Mouse (Mus musculus) retina, embryonic 14.5 days (tissue): ENCODE data around the gene Mtus2.
"Not testable (repeated sequence)": the region's sequence is repeated elsewhere in the genome, so short reads cannot be mapped to it uniquely, and the experiment has no call there.

Experiments
- DNase-seq: peaks from one replicate; pipeline ENCODE4 v3.0.0-alpha.2; 2015; ENCODE audit warnings: low spot score

The Mtus2 gene

GRCm38 (mm10) chr5:147956821-147957564, at the start of gene Mtus2:
TSS of gene Mtus2 (plus strand) at chr5:147957320.
- peak; percentile 89 for DNase-seq

- DNase-seq, result no peak
These were observed 49.3 kb upstream of the Mtus2 start for GRCm38 (mm10) chr5:147907851-147908250.

- DNase-seq, result no peak
These were observed 46.2 kb upstream of the Mtus2 start for GRCm38 (mm10) chr5:147910807-147911509.

- DNase-seq, result no peak
These were observed 45.4 kb upstream of the Mtus2 start for GRCm38 (mm10) chr5:147911744-147912143.

- DNase-seq, result no peak
These were observed 43.8 kb upstream of the Mtus2 start for GRCm38 (mm10) chr5:147913241-147913842.

DNA sequence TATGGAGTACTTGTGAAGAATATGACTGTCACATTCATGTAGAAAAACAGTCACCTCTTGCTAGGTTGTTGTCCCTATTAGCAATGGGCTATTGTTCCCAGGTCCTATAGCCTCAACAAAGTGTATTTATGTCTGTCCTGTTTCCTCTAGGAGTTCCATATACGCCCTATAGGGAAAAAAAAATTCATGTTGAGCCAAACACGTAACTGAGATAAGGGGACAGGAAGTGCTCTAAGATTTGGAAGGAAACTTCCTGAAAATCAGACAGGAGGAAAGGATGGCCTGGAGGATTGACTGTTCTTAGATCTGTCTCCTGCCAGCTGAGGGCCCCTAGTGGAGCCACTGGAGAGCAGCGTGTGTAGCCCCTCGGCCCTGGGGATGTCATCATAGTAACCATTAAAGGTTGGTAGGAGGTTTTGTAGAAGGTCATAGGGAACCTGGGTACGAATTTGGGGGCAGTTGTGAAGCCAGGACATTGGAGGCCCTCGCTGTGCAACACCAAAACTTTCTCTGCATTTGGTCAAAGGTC, 42.0 kb upstream of the Mtus2 start:
- no peak for DNase-seq

DNA sequence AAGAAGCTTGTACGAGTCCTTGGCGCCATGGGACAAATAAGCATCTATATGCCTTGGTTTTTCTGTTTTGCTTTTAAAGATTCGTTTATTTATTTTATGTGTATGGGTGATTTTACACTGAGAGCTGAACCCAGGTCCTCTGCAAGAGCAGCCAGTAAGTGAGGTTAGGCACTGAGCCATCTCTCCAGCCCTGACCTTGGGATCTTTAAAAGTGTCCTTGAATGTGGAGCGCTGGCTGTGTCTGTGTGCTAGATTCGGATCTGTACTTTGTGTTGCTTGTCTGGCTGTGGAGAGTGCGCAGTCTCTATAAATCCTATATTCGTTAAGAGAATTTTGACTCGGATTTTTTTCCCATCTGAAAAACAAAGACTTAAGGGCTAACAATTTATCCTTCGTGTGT, 40.9 kb upstream of the Mtus2 start:
- DNase-seq, result no peak

DNA sequence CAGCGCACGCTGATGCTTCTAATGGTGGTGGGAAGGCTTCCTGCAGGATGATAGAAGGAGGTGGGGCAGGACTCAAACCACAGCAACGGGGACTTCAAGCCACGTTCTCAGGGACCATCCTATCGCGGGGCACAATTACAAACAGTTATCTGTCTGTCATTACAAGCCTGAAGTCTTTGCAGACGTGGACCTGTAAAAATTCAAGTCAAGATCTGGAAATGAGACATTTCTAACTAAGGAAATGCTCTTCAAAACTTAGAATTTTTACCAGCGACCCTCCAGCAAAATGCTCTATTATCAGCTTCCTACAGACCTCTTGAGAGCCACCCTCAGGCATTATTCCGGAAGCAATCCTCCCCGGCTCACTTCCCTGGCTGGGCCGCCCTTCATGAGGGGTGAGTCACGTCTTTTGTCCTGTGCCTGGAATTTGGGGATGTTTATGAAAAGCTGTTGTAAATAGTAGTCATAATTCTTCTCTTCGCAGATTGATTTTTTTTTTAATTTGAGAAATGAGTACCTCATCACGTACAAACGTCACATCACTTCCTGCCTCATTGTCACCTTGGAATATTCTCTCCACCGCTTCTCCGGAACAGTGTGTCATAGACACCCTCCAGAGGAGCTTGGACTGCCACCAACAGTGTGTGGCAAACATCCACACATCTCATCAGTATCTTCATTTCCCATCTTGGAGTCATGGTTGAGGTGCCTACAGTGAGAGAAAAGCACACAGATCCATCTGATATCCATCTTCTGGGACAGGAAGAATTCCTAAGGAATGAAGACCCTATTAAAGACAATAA, 38.9 kb upstream of the Mtus2 start:
- DNase-seq, result no peak

GRCm38 (mm10) chr5:147924621-147925020, 32.5 kb upstream of the Mtus2 start:
- DNase-seq, result no peak

DNA sequence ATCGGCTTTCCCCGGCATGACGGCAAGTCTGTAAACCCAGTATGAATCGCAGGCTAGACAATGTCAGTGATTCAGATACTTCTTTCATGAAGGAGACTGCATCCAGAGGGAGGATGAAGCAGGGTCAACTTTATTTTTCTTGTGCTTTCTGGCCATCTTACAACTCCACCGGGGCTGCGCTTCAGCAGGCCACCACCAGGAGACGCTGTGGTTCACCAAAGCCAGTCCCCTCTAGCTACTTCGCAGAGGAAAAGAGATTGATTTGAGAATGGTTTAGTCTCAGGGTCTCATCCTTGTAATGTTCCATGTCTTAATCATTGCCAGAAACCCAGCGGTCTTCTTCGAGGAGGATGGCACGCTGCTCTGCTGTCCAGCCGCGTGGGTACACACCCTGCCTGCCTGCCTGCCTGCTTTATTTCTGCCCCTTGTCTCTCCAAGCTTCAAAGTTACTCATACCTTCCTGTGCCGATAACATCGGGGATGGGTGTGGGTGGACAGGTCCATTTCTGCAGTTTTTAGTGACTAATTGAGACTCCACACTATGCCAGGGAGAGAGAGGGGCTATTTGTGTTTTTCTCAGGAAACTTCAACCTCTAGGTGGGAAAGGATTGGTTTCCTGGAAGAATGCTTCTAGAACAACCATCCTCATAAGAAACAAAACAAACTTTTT, 31.1 kb upstream of the Mtus2 start:
- DNase-seq, result peak; percentile 66

DNA sequence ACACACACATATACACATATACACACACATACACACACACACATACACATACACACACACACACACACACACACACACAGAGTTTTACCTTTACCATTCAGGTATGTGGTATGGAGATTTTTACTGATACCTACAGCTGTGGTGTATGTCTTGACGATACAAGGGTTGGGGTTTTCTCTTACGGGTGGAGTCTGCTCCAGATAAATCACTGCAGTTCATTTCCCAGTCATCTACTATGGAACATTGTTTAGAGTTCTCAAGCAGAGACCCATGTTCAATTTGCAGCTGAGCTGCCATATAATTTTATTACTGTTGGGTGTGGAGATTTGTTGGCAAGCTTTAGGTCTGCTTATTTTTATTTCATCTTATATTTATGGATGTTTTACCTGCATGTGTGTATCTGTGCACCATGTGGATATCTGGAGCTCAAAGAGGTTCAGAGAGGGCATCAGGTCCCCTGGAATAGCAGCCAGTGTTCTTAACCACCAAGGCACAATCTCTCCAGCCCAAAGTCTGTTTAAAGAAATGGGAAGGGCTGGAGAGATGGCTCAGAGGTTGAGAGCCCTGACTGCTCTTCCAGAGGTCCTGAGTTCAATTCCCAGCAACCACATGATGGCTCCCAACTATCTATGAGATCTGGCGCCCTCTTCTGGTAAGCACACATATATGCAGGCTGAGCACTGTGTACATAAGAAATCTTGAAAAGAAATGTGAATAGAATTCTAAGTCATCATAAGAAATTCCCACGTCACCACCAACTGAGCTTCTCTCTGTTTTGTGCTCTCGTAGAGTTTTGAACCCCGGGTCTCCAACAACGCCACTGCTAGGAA, 28.2 kb upstream of the Mtus2 start:
- DNase-seq, result no peak

- DNase-seq, result no peak
These were observed 22.0 kb upstream of the Mtus2 start for GRCm38 (mm10) chr5:147935096-147935495.

- DNase-seq, result no peak
These were observed 17.9 kb upstream of the Mtus2 start for GRCm38 (mm10) chr5:147939226-147939625.

DNA sequence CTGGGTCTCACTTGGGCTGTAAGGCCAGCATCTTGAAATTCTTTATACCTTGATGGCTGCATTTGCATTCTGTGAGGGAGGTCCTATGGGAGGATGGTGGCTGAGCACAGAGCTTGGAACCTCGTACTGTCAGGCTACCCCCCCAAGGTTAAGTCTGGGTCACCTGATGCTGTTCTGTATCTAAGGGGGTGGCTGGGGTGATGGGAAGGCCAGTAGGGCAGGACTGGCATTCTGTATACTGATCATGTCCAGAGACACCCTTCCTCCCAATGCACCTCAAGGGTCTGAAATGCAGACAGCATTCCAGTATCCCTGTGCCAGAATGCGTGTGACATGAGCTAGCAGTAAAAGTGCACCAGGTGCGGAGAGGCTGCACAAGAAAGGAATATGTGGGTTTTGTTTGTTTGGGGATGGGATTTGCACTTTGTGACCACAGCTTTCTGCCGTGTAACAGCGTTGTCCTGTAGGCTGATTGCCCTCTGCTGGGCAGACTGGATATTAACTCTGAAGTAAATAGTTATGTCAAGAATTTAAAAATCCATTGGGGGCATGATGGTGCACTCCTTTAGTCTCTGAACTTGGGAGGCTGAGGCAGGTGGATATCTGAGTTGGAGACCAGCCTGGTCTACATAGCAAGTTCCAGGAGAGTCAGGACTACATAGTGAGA, 12.0 kb upstream of the Mtus2 start:
- no peak for DNase-seq

DNA sequence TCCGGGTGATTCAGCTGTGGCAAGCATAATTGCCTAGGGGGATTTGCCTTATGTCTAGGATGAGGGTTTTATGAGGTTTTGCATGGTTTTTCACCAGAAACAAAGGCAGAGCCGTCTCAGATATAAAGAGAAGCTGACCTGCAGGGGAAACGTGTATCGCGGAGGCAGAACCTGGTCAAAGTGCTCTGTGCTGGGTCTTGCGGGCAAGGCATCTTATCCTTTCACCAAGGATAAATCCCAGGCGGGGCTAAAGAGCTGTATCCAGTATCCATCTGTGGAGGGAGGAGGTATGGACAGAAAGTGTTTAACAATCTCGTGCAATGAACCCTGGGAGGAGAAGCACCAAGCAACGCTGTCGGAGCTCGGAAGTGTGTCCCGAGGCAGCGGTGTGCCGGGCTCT, 7.2 kb upstream of the Mtus2 start:
- DNase-seq, result no peak

DNA sequence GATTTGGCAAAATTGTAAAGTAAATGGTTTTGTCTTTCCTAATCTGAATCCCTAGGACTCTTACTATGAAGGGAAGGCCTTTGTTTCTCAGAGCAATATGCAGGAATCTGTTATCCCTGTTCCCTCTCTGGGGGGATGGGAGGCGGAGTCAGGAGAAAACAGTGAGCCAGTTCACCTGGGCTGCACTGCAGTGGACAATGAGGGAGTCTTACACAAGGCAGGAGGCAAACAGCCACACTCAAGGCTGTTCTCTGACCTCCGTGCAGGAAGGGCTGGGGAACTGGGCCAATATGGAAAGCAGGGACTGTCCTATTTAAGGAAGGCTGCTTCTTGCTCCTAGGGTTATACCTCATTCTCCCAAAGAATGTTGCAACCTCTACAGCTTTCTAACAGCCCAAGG, 5.4 kb upstream of the Mtus2 start:
- DNase-seq, result no peak

GRCm38 (mm10) chr5:147953181-147953580, 3.9 kb upstream of the Mtus2 start:
- DNase-seq, result not testable (repeated sequence)

GRCm38 (mm10) chr5:147955671-147956070, 1.4 kb upstream of the Mtus2 start:
- DNase-seq, result no peak

DNA sequence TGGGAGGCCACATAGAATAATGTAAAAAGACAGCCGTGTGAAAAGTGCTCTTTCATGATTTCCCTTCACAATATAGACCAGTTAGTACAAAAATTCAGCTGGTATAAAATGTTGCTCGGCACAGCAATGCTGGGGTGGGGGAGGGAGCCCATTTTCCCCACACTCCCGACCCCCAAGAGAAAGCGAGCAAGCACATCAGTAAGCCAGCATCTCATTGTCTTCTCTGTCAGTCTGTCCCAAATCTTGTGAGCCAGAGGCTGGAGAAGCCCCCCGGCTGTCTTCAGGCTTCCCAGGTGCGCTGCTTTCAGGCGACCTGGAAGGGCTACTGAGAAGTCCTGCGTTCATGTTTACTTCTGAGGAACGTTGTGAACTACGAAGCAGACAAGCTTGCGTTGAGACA, 699 bp upstream of the Mtus2 start:
- DNase-seq, result peak; percentile 32
